Mouse (Mus musculus): ENCODE data around the gene Slc25a41.

GRCm38 (mm10) chr17:57001228-57001627, 40.2 kb downstream of the Slc25a41 start:
- TF ChIP-seq POLR2A (IDR thresholded peaks at IDR 0.05; ENCODE audit: borderline replicate concordance, control insufficient read depth, low read depth, low read length): no peak
- TF ChIP-seq CTCF (IDR thresholded peaks at IDR 0.05; ENCODE audit: control insufficient read depth, insufficient read depth, low read length): no peak
